35 mouse cellular contexts compared by ENCODE assay signal in the genomic region with DNA sequence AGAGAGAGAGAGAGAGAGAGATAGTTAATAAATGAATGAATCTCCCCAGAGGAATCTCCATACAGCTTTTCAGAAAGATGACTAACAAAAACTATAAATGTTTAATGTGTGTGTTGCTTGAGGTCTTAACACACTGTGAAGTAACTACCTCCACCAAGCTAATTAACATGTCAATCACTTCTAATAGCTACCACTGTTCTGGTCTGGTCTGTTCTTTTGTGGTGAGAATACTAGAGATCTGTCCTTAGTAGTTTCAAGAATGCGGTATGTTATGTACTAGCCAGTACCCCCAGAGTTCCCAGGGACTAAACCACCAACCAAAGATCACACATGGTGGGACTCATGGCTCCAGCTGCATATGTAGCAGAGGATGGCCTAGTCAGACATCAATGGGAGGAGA.
"Had no signal": no experiment of that assay in that cellular context is flagged by ENCODE, and none has a peak within 500 bp of the region (broad histone marks: within the 10 kb centered on the region; RNA-seq: fewer than 3 reads in every experiment).

No protein-coding gene starts in this region.

- ATAC-seq: hindbrain, embryonic 16.5 days; hindbrain, postnatal 0 days; inflammation-experienced regulatory T-cells, adult 6 months; intestine, embryonic 15.5 days; intestine, embryonic 16.5 days; intestine, postnatal 0 days had no signal

- H3K9ac ChIP-seq: heart, embryonic 12.5 days; heart, embryonic 13.5 days; heart, embryonic 15.5 days; hindbrain, embryonic 12.5 days; hindbrain, embryonic 13.5 days; hindbrain, embryonic 14.5 days; hindbrain, embryonic 15.5 days; intestine, embryonic 15.5 days; kidney, embryonic 15.5 days had no signal

- H3K27ac ChIP-seq: heart, embryonic 10.5 days; heart, embryonic 13.5 days; heart, embryonic 15.5 days; hindbrain, embryonic 10.5 days; hindbrain, embryonic 12.5 days; hindbrain, embryonic 13.5 days; hindbrain, embryonic 14.5 days; hindbrain, embryonic 15.5 days; hindbrain, postnatal 0 days; intestine, embryonic 15.5 days; kidney, embryonic 15.5 days; kidney, postnatal 0 days; layer of hippocampus, adult 2 months had no signal

- H3K4me1 ChIP-seq: heart, embryonic 12.5 days; heart, embryonic 13.5 days; heart, embryonic 15.5 days; hindbrain, embryonic 10.5 days; hindbrain, embryonic 12.5 days; hindbrain, embryonic 13.5 days; hindbrain, embryonic 15.5 days; intestine, embryonic 15.5 days; kidney, embryonic 15.5 days had no signal

- DNase-seq: heart, postnatal 10 days; heart, postnatal 14 days; heart, postnatal 36 days; heart, postnatal 4 days; kidney, adult 11 months; kidney, adult 18-20 months; kidney, adult 2 months; kidney, adult 8-10 months; kidney, adult 9 months; kidney, postnatal 10 days; kidney, postnatal 14 days; kidney, postnatal 25 days; kidney, postnatal 36 days; kidney, postnatal 4 days; layer of hippocampus, adult 9-11 months; layer of hippocampus, postnatal 36 days had no signal

- H3K4me2 ChIP-seq: heart, embryonic 11.5 days; heart, embryonic 12.5 days; heart, embryonic 13.5 days; heart, embryonic 15.5 days; hindbrain, embryonic 12.5 days; hindbrain, embryonic 13.5 days; hindbrain, embryonic 14.5 days; hindbrain, embryonic 15.5 days; intestine, embryonic 15.5 days; kidney, embryonic 15.5 days had no signal

- H3K36me3 ChIP-seq: heart, embryonic 10.5 days; heart, embryonic 12.5 days; heart, embryonic 13.5 days; heart, embryonic 15.5 days; hindbrain, embryonic 10.5 days; hindbrain, embryonic 12.5 days; hindbrain, embryonic 13.5 days; hindbrain, embryonic 15.5 days; intestine, embryonic 15.5 days; kidney, embryonic 15.5 days had no signal

- H3K27me3 ChIP-seq: heart, embryonic 12.5 days; heart, embryonic 13.5 days; heart, embryonic 15.5 days; hindbrain, embryonic 12.5 days; hindbrain, embryonic 13.5 days; hindbrain, embryonic 15.5 days; intestine, embryonic 15.5 days; kidney, embryonic 15.5 days had no signal

- H3K4me3 ChIP-seq: heart, embryonic 10.5 days; heart, embryonic 12.5 days; heart, embryonic 13.5 days; heart, embryonic 15.5 days; hindbrain, embryonic 10.5 days; hindbrain, embryonic 12.5 days; hindbrain, embryonic 13.5 days; hindbrain, embryonic 15.5 days; intestine, embryonic 15.5 days; kidney, embryonic 15.5 days; layer of hippocampus, adult 2 months had no signal

- H3K9me3 ChIP-seq: heart, embryonic 10.5 days; heart, embryonic 12.5 days; heart, embryonic 13.5 days; heart, embryonic 15.5 days; hindbrain, embryonic 10.5 days; hindbrain, embryonic 12.5 days; hindbrain, embryonic 13.5 days; hindbrain, embryonic 15.5 days; intestine, embryonic 15.5 days; kidney, embryonic 15.5 days had no signal
